Mouse (Mus musculus) liver, embryonic 14.5 days (tissue): Measurements from ENCODE around the gene Klhl36. TPM values are rescaled to one million over a fixed set of nuclear protein-coding genes. Genes with fewer than 3 reads are reported as not detected.

Experiments
- ATAC-seq: fragments of 200-750 bp; cut with Nextera tagmentation; 2 replicates; pipeline ENCODE4 v1.8.0; 2017; ENCODE audit warnings: moderate number of reproducible peaks, mild to moderate bottlenecking, moderate library complexity; ENCODE audit not compliant: insufficient read depth
- DNase-seq, 3 experiments: peaks; one replicate each; pipeline ENCODE4 v3.0.0-alpha.2; 2012 to 2013; ENCODE audit warnings: low read depth in 3 of 3, low spot score in 3 of 3
- H3K27ac ChIP-seq: fragments of 300-500 bp; sonication (generic); 2 replicates; pipeline ENCODE4 v1.5.1; 2014; ENCODE audit warnings: moderate library complexity, mild to moderate bottlenecking, control low read depth, inconsistent platforms
- H3K27me3 ChIP-seq: fragments of 300-500 bp; sonication (generic); 2 replicates; pipeline ENCODE4 v1.6.1; 2014; ENCODE audit warnings: mild to moderate bottlenecking, low read length, moderate library complexity; ENCODE audit not compliant: control insufficient read depth, insufficient read depth
- H3K36me3 ChIP-seq: fragments of 300-500 bp; sonication (generic); replicated peaks from 2 replicates; pipeline ENCODE4 v1.6.1; 2014; ENCODE audit warnings: low read depth; ENCODE audit not compliant: control insufficient read depth, insufficient read depth
- H3K4me1 ChIP-seq, 2 experiments: fragments of 200-500 bp in 1 of 2; fragments of 300-500 bp in 1 of 2; sonication (generic) in 1 of 2; replicated peaks; 2 replicates each; pipeline ENCODE4 v1.6.1; 2012 to 2014; ENCODE audit warnings: antibody characterized with exemption in 1 of 2, inconsistent platforms in 1 of 2, low read length in 1 of 2; ENCODE audit not compliant: control insufficient read depth in 2 of 2, insufficient read depth in 2 of 2
- H3K4me2 ChIP-seq: fragments of 300-500 bp; sonication (generic); 2 replicates; pipeline ENCODE4 v1.6.1; 2014; ENCODE audit warnings: low read depth, mild to moderate bottlenecking, control low read depth, moderate library complexity
- H3K4me3 ChIP-seq, 2 experiments: fragments of 200-500 bp in 1 of 2; fragments of 300-500 bp in 1 of 2; sonication (generic) in 1 of 2; 2 replicates each; pipeline ENCODE4 v1.5.1; 2012 to 2014; ENCODE audit warnings: low read depth in 2 of 2, low read length in 2 of 2, mild to moderate bottlenecking in 2 of 2, control low read depth in 1 of 2, inconsistent platforms in 1 of 2, moderate library complexity in 1 of 2; ENCODE audit not compliant: insufficient read depth in 1 of 2
- H3K9ac ChIP-seq: fragments of 300-500 bp; sonication (generic); replicated peaks from 2 replicates; pipeline ENCODE4 v1.6.1; 2014; ENCODE audit warnings: mild to moderate bottlenecking, control low read depth, moderate library complexity
- H3K9me3 ChIP-seq: fragments of 300-500 bp; sonication (generic); 2 replicates; pipeline ENCODE4 v1.6.1; 2016; ENCODE audit warnings: low read length, mixed read lengths; ENCODE audit not compliant: control insufficient read depth
- CTCF ChIP-seq: IDR thresholded peaks from 2 replicates; pipeline ENCODE4 v1.5.1; 2016; ENCODE audit warnings: antibody characterized with exemption, low read depth, control low read depth
- EP300 ChIP-seq: IDR thresholded peaks from 2 replicates; pipeline ENCODE4 v1.6.1; 2016; ENCODE audit warnings: antibody characterized with exemption, low read depth
- WGBS: fragments of 180-500 bp; shearing (Covaris S2); extraction: QIAGEN DNeasy Blood & Tissue Kit; methylation state at CpG from one replicate; pipeline ENCODE4 v1.1.7; 2014; ENCODE audit not compliant: insufficient replicate concordance; 5-methylcytosine and 5-hydroxymethylcytosine counted together
- polyA plus RNA-seq, 2 experiments: library from polyadenylated mRNA; depleted of rRNA in 1 of 2; stranded (reverse) in 1 of 2; unstranded in 1 of 2; fragments of >200 nt; fragmentation: Nextera tagmentation in 1 of 2; extraction: Ambion mirVana in 1 of 2; gene quantifications; 2 replicates each; pipeline versions ENCODE4 v1.2.1 to v1.2.3; 2012 to 2014

Gene Klhl36
- polyA plus RNA-seq, 2 experiments, result 2.5 to 2.7 TPM

- Histone ChIP-seq H3K4me2 (no peak overlapping the region), H3K4me1 (peaks cover 0 to 7% of the 10 kb centered on the region in 2 experiments; a peak in 2 of 4 replicates), H3K9ac (no peak overlapping the region), H3K4me3 (no peak overlapping the region), H3K27me3 (no peaks in the 10 kb centered on the region), H3K9me3 (peaks cover 7% of the 10 kb centered on the region), H3K27ac (no peak overlapping the region; the same call in 1 of the 2 replicates), H3K36me3 (peaks cover 5% of the 10 kb centered on the region)
- peak in 1 of 3 experiments; percentile 65 for DNase-seq
- TF ChIP-seq EP300 (no peak), CTCF (no peak)
- 84% methylated on average over 1 of the region's 1 CpGs for WGBS
- peak; percentile 77 for ATAC-seq
Observed at GRCm38 (mm10) chr8:119873181-119873580, 11.1 kb downstream of the Klhl36 start.

GRCm38 (mm10) chr8:119881301-119881700 is 19.2 kb downstream of the Klhl36 start:
- Histone ChIP-seq H3K9me3 (no peaks in the 10 kb centered on the region), H3K4me2 (no peak overlapping the region), H3K9ac (no peak overlapping the region), H3K4me3 (no peak overlapping the region), H3K36me3 (no peaks in the 10 kb centered on the region), H3K27ac (no peak overlapping the region), H3K4me1 (peaks cover 0 to 5% of the 10 kb centered on the region in 2 experiments; a peak in 2 of 4 replicates), H3K27me3 (no peaks in the 10 kb centered on the region)
- WGBS, result 57% methylated on average over 6 of the region's 6 CpGs
- ATAC-seq (no peak), DNase-seq (no peak)
- TF ChIP-seq EP300 (no peak), CTCF (no peak)

GRCm38 (mm10) chr8:119881917-119882316 is 19.9 kb downstream of the Klhl36 start:
- Histone ChIP-seq H3K27me3 (no peaks in the 10 kb centered on the region), H3K9ac (no peak overlapping the region), H3K9me3 (no peaks in the 10 kb centered on the region), H3K4me2 (no peak overlapping the region), H3K27ac (no peak overlapping the region), H3K4me3 (no peak overlapping the region), H3K4me1 (peaks cover 0 to 5% of the 10 kb centered on the region in 2 experiments; a peak in 2 of 4 replicates), H3K36me3 (no peaks in the 10 kb centered on the region)
- TF ChIP-seq EP300, result no peak
- no peak for TF ChIP-seq CTCF
- ATAC-seq (no peak), DNase-seq (no peak)
- WGBS, result 57% methylated on average over 8 of the region's 8 CpGs

- Histone ChIP-seq H3K4me2 (no peak overlapping the region), H3K27me3 (no peaks in the 10 kb centered on the region), H3K4me3 (no peak overlapping the region), H3K36me3 (no peaks in the 10 kb centered on the region), H3K4me1 (peaks cover 0 to 5% of the 10 kb centered on the region in 2 experiments; a peak in 2 of 4 replicates), H3K27ac (no peak overlapping the region), H3K9me3 (no peaks in the 10 kb centered on the region), H3K9ac (no peak overlapping the region)
- no peak for DNase-seq
- TF ChIP-seq CTCF (no peak), EP300 (no peak)
- WGBS, result 78% methylated on average over 7 of the region's 7 CpGs
- no peak for ATAC-seq
Observed at GRCm38 (mm10) chr8:119883281-119883680, 21.2 kb downstream of the Klhl36 start.

- Histone ChIP-seq H3K27ac (no peak overlapping the region), H3K27me3 (no peaks in the 10 kb centered on the region), H3K9ac (no peak overlapping the region), H3K36me3 (no peaks in the 10 kb centered on the region), H3K4me1 (peaks cover 0 to 5% of the 10 kb centered on the region in 2 experiments; a peak in 2 of 4 replicates), H3K4me2 (no peak overlapping the region), H3K9me3 (no peaks in the 10 kb centered on the region), H3K4me3 (no peak overlapping the region)
- WGBS, result 42% methylated on average over 3 of the region's 3 CpGs
- TF ChIP-seq EP300, result no peak
- TF ChIP-seq CTCF, result no peak
- DNase-seq, result no peak
- ATAC-seq, result peak; percentile 65
Observed at GRCm38 (mm10) chr8:119885612-119886011, 23.5 kb downstream of the Klhl36 start.
